Mouse (Mus musculus) kidney, postnatal 4 days (tissue): Measurements from ENCODE around the gene Ralgps2.
A peak's percentile ranks its signal among the peaks of the same experiment; 100 is the strongest.

Source experiments
- DNase-seq, 2 experiments: peaks; one replicate each; pipeline ENCODE4 v3.0.0; 2021; ENCODE audit warnings: mixed read lengths in 2 of 2

Gene Ralgps2

DNA sequence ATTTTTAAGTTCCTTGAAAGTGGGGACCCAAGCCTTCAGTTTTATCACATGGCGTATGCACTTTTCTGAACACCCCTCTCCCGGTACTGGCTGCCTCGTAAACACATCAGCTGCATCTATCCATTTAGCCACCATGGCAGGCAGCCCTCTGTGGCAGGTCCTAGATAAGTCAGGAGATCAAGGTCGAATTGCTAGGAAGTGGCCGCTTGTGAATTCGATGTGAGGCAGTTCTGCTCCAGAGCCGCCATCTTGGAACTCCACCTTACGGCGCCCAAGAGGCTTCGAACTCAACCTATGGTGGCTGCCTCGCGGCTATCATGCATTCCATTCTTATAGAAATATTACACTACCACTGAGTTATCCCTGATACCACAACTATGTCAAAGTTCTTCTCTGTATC, 14.8 kb upstream of the Ralgps2 start:
- DNase-seq = no peak

GRCm38 (mm10) chr1:156950354-156950753, 10.9 kb upstream of the Ralgps2 start:
- no peak for DNase-seq

DNA sequence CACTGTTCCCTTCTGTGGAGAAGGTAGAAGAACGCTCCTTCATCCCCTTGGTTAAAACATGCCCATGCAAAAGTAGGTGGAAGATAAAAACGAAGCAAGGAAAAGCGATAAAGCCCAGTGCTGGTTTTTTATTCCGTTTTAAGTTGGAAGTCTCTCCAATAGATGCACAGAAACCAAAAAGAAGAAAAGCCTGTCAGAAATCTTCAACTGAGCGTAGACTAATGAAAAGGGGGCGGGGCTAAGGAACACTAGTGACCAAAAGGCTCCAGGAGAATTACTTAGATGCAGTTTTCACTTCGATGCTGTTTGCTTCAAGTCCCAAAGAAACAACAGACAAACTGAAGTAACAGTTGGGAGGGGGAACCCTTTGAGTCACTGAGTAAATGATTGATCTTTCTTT, 1.2 kb upstream of the Ralgps2 start:
- DNase-seq = no peak

DNA sequence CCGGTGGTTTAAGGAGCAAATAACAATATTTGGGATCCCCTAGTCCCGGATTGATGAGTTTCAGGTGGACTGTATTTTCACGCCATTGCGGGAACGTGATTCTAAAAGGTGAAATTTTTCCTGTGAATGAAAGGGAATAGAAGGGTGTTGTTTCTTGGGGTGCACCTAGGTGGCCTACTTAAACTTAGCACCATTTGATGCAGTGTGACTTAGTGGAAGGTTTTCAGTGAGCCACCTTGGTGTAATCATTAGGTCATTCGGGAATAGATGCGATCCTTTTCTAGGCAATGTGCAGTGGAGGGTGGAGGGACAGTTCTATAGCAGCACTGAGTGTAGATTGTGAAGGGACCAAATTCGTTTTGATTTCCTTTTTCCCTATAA, 706 bp upstream of the Ralgps2 start:
- no peak for DNase-seq

DNA sequence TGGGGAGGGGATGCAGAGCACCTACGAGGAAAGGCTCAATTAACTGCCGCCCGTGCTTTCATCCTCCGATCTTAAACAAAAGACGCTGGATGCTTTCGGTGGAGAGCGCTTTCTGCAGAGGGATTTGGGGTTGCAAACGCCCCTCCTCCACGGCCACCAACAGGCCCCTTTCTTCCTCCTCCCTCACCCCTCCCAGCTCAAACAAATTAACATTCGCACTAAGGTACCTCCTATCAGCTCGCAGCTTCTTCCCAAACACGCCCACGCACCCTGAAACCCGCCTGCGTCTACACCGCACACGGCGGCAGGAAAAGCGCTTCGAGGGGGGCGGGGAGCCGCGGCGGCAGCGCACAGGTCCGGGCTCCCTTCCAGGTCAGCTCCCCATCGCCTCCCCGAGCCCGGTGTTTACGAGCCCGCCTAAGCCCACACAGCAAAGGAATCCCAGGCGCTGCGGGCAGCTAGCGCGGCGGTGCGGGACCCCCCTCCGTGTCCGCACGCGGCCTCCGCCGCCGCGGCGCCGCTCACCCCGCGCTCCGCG, 652 bp downstream of the Ralgps2 start:
- peak; percentile 78 to 87 for DNase-seq

- no peak for DNase-seq
These were observed 2.0 kb downstream of the Ralgps2 start for GRCm38 (mm10) chr1:156937436-156937835.

GRCm38 (mm10) chr1:156933712-156934111, 5.7 kb downstream of the Ralgps2 start:
- no peak for DNase-seq

GRCm38 (mm10) chr1:156932036-156932774, 7.2 kb downstream of the Ralgps2 start:
- no peak for DNase-seq

GRCm38 (mm10) chr1:156931106-156931870, 8.1 kb downstream of the Ralgps2 start:
- DNase-seq = no peak

DNA sequence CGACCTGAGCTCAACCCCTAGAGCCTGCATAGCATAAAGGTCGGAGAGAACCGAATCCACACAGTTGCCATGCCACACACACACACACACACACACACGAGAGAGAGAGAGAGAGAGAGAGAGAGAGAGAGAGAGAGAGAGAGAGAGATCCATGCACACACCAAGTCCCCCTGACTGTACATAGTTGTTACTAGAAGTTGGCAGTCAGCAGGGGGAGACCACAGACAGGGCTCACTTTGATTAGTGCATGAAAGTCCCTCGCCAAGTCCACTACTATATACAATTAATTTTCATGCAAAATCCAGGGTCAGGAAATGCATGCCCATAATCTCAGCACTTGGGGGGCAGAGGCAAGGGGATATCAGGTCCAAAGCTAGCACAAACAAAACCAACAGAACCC, 9.2 kb downstream of the Ralgps2 start:
- DNase-seq = no peak

DNA sequence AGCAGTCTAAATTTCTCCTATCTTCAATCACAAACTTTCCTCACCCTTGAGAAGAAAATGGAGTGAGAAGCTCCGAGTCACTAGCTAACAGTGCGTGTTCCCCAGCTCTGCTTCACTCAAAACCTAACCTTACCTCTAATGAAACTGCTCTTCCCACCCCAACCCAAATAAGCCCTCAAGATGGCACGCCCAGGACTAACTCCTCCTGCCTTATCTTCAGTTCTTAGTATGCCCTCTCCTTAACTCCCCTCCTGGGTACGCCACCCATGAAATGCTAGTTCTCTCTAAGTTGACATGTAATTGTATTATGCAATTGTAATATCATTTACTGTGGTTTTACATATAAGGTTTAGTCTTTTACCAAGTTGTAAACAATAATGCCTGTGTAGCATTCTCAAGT, 11.2 kb downstream of the Ralgps2 start:
- no peak for DNase-seq

DNA sequence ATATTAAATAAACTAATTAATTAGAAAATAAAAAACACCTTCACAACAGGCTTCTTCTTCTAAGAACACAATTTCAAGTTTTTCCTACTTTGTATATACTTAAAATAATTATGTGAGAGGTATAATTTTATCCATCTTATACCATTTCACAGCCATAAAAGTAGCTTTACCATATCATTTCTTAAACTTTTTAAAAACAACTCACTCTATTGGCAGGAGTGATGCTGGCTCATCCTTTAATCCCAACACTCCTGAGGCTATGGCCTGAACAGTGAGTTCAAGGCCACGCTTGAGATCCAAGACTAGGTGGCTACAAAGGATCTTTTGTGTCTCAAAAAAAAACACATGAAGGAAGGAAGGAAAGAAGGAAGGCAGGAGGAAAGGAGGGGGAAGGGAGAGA, 15.9 kb downstream of the Ralgps2 start:
- no peak for DNase-seq

- DNase-seq = no peak
These were observed 16.5 kb downstream of the Ralgps2 start for GRCm38 (mm10) chr1:156922921-156923320.

DNA sequence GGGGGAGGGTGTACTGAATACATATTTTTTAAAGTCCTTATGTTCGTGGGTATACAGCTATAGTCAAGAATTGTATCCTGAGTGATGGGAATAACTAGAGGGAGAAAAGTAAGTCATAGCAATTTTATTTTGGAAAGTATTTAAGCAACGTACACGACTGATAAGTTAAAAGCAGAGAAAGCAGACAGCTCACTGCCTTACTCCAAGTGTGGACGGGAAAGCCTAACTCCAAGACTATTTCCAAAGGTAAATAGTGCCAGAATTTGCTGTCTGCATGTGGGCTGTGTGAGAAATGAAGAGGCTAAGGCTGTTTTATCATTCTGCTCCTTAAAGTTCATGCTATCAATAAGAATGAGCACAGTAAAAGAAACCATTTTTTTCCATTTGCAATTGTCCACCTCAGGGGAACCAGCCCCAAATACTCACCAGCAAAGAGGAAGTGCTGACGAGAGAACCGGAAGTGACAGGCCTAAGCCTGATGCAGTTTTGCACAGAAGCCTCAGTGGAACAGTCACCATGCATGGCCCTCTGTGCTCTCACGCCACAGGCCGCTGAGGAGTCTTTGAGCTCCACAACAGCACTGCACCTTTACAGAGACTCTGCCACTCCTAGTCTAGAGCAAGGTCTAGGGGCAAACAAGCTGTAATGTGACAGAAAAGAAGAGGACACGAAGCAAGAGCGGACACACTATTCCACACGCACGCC, 18.0 kb downstream of the Ralgps2 start:
- peak in 1 of 2 experiments; percentile 17 for DNase-seq

DNA sequence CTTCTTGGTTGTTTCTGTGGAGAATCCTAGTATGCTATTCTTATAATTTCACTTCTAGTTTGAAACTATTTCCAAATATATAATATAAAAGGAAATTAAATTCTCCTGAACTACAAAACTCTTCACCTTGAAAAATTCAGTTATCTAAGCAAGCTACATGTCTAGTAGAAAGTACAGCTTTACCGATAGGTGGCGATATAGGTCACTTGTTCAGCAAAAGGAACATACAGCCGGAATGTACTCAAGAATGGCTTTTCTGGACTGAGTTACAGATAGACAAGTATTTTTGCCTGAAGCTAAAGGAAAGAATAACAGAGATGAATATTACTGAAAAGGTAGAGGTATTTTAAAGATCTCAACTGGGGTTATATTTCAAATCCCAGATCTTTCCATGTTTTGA, 22.0 kb downstream of the Ralgps2 start:
- no peak for DNase-seq

- DNase-seq = no peak
These were observed 23.1 kb downstream of the Ralgps2 start for GRCm38 (mm10) chr1:156916361-156916760.

GRCm38 (mm10) chr1:156914942-156915341, 24.5 kb downstream of the Ralgps2 start:
- DNase-seq = no peak

DNA sequence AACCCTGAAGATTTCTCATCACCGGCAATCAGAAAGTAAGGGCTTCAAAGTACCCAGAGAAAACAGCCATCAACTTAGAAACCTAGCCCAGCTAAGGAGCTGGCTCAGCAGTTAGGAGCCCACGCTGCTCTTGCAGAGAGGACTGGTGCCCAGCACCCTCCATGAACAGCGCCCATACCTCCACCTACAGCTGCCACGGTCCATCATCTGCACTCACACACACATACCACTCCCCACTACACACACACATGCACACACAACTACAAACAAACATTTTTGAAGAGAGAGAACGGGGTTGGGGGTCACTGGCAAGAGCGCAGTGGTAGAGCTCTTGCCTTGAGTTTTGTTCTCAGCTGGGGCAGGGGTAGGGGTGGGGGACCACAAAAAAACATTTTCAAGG, 26.2 kb downstream of the Ralgps2 start:
- no peak for DNase-seq

DNA sequence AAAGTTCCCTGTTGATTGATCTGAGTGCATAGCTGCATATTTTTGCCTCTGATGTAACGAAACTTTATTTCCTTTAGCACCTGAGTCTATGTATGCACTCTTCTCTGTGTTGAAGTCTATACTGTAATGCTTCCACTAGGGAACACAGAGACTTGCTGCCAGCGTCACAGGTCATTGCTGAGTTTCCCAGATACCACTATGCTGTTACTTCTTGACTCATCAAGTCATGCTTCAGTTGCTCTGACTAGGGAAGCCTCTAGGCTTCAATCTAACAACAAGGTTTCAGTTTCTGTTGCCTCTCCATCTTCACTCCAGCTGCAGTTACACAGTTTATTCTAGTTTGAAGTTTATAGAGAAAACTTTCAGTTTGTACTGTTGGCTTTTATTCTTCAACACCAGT, 28.5 kb downstream of the Ralgps2 start:
- DNase-seq = no peak

DNA sequence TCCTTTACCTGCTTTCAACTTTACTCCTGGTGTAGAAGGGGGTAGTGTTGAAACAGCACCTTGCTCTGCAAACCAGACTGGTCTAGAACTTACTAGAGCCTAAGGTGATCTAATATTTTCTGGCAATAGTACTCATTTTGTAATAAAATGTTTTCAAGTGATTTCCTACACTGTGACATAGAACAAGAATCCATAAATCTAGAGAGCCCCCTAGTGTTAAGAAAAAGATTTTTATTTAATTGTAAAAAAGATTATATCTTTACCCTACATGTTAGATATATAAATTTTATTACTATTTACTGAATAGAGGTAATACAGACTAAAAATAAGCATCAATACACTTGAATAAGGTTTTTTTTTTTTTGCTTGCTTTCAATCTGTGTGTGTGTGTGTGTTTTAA, 29.6 kb downstream of the Ralgps2 start:
- no peak for DNase-seq

DNA sequence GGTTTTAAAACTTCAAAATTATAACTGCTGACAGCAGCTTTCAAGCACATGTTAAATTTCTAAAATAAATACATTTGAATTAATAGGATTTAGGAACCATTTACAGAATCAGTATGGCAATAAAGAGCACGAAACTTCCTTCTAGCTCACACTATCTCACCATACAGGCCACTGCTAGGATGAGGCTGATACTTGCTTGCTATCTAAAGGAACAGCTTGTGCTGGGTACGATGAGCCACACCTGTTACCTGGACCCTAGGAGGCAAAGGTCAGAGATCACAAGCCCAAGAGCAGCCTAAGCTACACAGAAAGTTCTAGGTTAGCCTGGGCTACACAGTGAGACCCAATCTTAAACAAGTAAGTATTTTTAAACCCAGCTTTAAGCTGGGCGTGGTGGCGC, 30.2 kb downstream of the Ralgps2 start:
- DNase-seq = no peak

DNA sequence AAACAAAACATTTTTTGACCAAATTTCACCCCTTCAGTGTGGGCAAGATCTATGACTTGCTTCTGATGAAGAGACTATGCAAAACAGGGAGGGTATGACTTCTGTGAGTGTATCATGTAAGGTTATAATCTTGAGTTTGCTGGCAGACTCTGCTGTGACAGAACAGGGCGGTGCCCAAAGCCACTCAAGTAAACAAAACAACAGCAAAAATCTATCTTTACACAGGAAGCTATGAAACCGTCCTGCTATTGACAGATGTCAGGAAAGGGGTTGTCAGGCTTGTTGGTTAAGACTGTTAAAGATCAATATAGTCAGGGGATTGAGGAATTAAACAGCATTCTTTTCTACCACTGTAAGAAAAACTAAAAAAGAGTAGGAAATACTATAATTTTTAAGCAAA, 33.8 kb downstream of the Ralgps2 start:
- DNase-seq = no peak

GRCm38 (mm10) chr1:156903899-156904298, 35.5 kb downstream of the Ralgps2 start:
- no peak for DNase-seq

DNA sequence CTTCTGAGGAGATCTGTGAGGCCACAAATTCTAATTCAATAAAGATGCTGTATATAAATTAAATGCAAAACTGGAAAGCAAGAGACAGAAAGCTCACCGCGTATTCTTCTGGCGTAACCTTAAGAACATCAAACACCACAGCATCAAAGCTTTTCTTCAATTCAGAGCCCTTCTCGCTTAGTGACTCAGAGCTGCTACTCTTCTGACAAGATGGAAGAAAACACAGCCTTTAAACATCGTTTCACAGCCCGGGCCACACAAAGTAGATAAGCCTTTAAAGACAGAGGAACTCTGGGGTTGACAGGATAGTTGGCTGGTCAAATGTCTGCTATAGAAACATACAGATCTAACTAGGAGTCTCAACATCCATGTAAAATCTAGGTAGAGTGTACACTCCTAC, 37.7 kb downstream of the Ralgps2 start:
- DNase-seq = no peak
